ENCODE assay signal across 22 mouse cellular contexts in genomic region chr2:137924576-137924975, GRCm38 (mm10).
"Had no signal": no experiment of that assay in that cellular context is flagged by ENCODE, and none has a peak within 500 bp of the region (broad histone marks: within the 10 kb centered on the region; RNA-seq: fewer than 3 reads in every experiment).

No protein-coding gene starts in this region.

- H3K36me3 ChIP-seq: liver, embryonic 13.5 days; liver, embryonic 15.5 days; lung, embryonic 15.5 days; midbrain, embryonic 12.5 days; neural tube, embryonic 13.5 days; neural tube, embryonic 15.5 days; stomach, embryonic 15.5 days had no signal

- ATAC-seq: liver, postnatal 0 days had no signal

- H3K27ac ChIP-seq: liver, embryonic 13.5 days; liver, embryonic 15.5 days; macrophage; midbrain, embryonic 12.5 days; neural tube, embryonic 13.5 days; neural tube, embryonic 15.5 days; stomach, embryonic 15.5 days; stomach, postnatal 0 days had no signal

- DNase-seq: liver, embryonic 13.5 days; liver, postnatal 0 days; lung, adult 2 months; midbrain, embryonic 14.5 days; retina, postnatal 1 day; right cerebral cortex, adult 18-20 months; right cerebral cortex, postnatal 25 days; right cerebral cortex, postnatal 4 days; spleen, adult 18-20 months; thymus, adult 2 months; thymus, postnatal 25 days; thymus, postnatal 4 days had no signal

- H3K9ac ChIP-seq: liver, embryonic 13.5 days; liver, embryonic 15.5 days; liver, postnatal 0 days; lung, embryonic 15.5 days; midbrain, embryonic 12.5 days; neural tube, embryonic 13.5 days; neural tube, embryonic 15.5 days; stomach, embryonic 15.5 days had no signal

- H3K4me3 ChIP-seq: liver, embryonic 13.5 days; liver, embryonic 15.5 days; lung, embryonic 15.5 days; megakaryocyte, embryonic 14.5 days; midbrain, embryonic 12.5 days; neural tube, embryonic 13.5 days; neural tube, embryonic 15.5 days; stomach, embryonic 15.5 days had no signal

- H3K9me3 ChIP-seq: liver, embryonic 13.5 days; liver, embryonic 15.5 days; lung, embryonic 15.5 days; megakaryocyte, embryonic 14.5 days; midbrain, embryonic 12.5 days; neural tube, embryonic 13.5 days; neural tube, embryonic 15.5 days; stomach, embryonic 15.5 days had no signal

- H3K4me2 ChIP-seq: liver, embryonic 11.5 days; liver, embryonic 13.5 days; liver, embryonic 15.5 days; lung, embryonic 15.5 days; midbrain, embryonic 12.5 days; neural tube, embryonic 13.5 days; neural tube, embryonic 15.5 days; stomach, embryonic 15.5 days had no signal

- H3K4me1 ChIP-seq: liver, embryonic 13.5 days; liver, embryonic 15.5 days; megakaryocyte, embryonic 14.5 days; midbrain, embryonic 12.5 days; neural tube, embryonic 13.5 days; neural tube, embryonic 15.5 days; stomach, embryonic 15.5 days had no signal

- H3K27me3 ChIP-seq: liver, embryonic 13.5 days; liver, embryonic 15.5 days; lung, embryonic 15.5 days; megakaryocyte, embryonic 14.5 days; midbrain, embryonic 12.5 days; neural tube, embryonic 13.5 days; neural tube, embryonic 15.5 days; stomach, embryonic 15.5 days had no signal
